Mouse (Mus musculus): Measurements from ENCODE around the gene Usp34. TPM values are rescaled to one million over a fixed set of nuclear protein-coding genes. Genes with fewer than 3 reads are reported as not detected.

The Usp34 gene
- total and polyA plus RNA-seq, 2 experiments from 2014 or later: 26.7 to 95.2 TPM

- no peak for DNase-seq (ENCODE audit: low spot score)
These were observed 65.8 kb downstream of the Usp34 start for GRCm38 (mm10) chr11:23372490-23372889.

GRCm38 (mm10) chr11:23380055-23380454, 73.4 kb downstream of the Usp34 start:
- Histone ChIP-seq H3K4me1 (ENCODE audit: insufficient read depth, low read length) (no peaks in the 10 kb centered on the region), H3K27ac (no peak overlapping the region), H3K27me3 (ENCODE audit: insufficient read depth, low read length) (no peaks in the 10 kb centered on the region), H3K9me3 (ENCODE audit: low read length) (no peaks in the 10 kb centered on the region), H3K4me2 (ENCODE audit: low read depth, low read length) (no peak overlapping the region), H3K9ac (replicated peaks; ENCODE audit: low read length) (no peak overlapping the region), H3K4me3 (ENCODE audit: low read length) (no peak overlapping the region), H3K36me3 (ENCODE audit: insufficient read depth, low read length) (peaks cover 19% of the 10 kb centered on the region; the same call in 1 of the 2 replicates)
- 93% methylated on average over 2 of the region's 2 CpGs for whole genome bisulfite sequencing
- TF ChIP-seq CTCF (IDR thresholded peaks at IDR 0.05; ENCODE audit: low read depth): no peak
- no peak for DNase-seq (ENCODE audit: low spot score)
- ATAC-seq: no peak

More at GRCm38 (mm10) chr11:23372490-23372889, 65.8 kb downstream of the Usp34 start:
- ATAC-seq: no peak
- H3K27ac ChIP-seq: no peak overlapping the region
- peaks cover 17% of the 10 kb centered on the region; the same call in 1 of the 2 replicates for H3K36me3 ChIP-seq (ENCODE audit: insufficient read depth, low read length)
- H3K4me3 ChIP-seq (ENCODE audit: low read length): no peak overlapping the region
- H3K4me1 ChIP-seq (ENCODE audit: insufficient read depth, low read length): no peaks in the 10 kb centered on the region
- H3K9ac ChIP-seq (replicated peaks; ENCODE audit: low read length): no peak overlapping the region
- H3K4me2 ChIP-seq (ENCODE audit: low read depth, low read length): no peak overlapping the region
- no peaks in the 10 kb centered on the region for H3K9me3 ChIP-seq (ENCODE audit: low read length)
- no peaks in the 10 kb centered on the region for H3K27me3 ChIP-seq (ENCODE audit: insufficient read depth, low read length)
- no peak for TF ChIP-seq CTCF (IDR thresholded peaks at IDR 0.05; ENCODE audit: low read depth)

GRCm38 (mm10) chr11:23380595-23380994, 73.9 kb downstream of the Usp34 start:
- no peak for TF ChIP-seq CTCF (IDR thresholded peaks at IDR 0.05; ENCODE audit: low read depth)
- ATAC-seq (no peak), DNase-seq (ENCODE audit: low spot score) (no peak)
- no peak overlapping the region for H3K4me3 ChIP-seq (ENCODE audit: low read length)
- H3K9me3 ChIP-seq (ENCODE audit: low read length): no peaks in the 10 kb centered on the region
- H3K36me3 ChIP-seq (ENCODE audit: insufficient read depth, low read length): peaks cover 14% of the 10 kb centered on the region; the same call in 1 of the 2 replicates
- no peaks in the 10 kb centered on the region for H3K4me1 ChIP-seq (ENCODE audit: insufficient read depth, low read length)
- 87% methylated on average over 3 of the region's 3 CpGs for WGBS
- no peak overlapping the region for H3K9ac ChIP-seq (replicated peaks; ENCODE audit: low read length)
- no peak overlapping the region for H3K4me2 ChIP-seq (ENCODE audit: low read depth, low read length)
- no peak overlapping the region for H3K27ac ChIP-seq
- no peaks in the 10 kb centered on the region for H3K27me3 ChIP-seq (ENCODE audit: insufficient read depth, low read length)

- no peak overlapping the region for H3K4me2 ChIP-seq (ENCODE audit: low read depth, low read length)
- no peak overlapping the region for H3K9ac ChIP-seq (replicated peaks; ENCODE audit: low read length)
- ATAC-seq: no peak
- no peaks in the 10 kb centered on the region for H3K9me3 ChIP-seq (ENCODE audit: low read length)
- DNase-seq (ENCODE audit: low spot score): no peak
- H3K27me3 ChIP-seq (ENCODE audit: insufficient read depth, low read length): no peaks in the 10 kb centered on the region
- TF ChIP-seq CTCF (IDR thresholded peaks at IDR 0.05; ENCODE audit: low read depth): no peak
- H3K36me3 ChIP-seq (ENCODE audit: insufficient read depth, low read length): peaks cover 11% of the 10 kb centered on the region; the same call in 1 of the 2 replicates
- WGBS: 89% methylated on average over 1 of the region's 1 CpGs
- H3K27ac ChIP-seq: no peak overlapping the region
- no peak overlapping the region for H3K4me3 ChIP-seq (ENCODE audit: low read length)
- H3K4me1 ChIP-seq (ENCODE audit: insufficient read depth, low read length): no peaks in the 10 kb centered on the region
These were observed 76.1 kb downstream of the Usp34 start for GRCm38 (mm10) chr11:23382787-23383186.

GRCm38 (mm10) chr11:23389649-23390048, 83.0 kb downstream of the Usp34 start:
- no peak for ATAC-seq
- Histone ChIP-seq H3K4me3 (ENCODE audit: low read length) (no peak overlapping the region), H3K4me2 (ENCODE audit: low read depth, low read length) (no peak overlapping the region), H3K27ac (no peak overlapping the region), H3K9me3 (ENCODE audit: low read length) (no peaks in the 10 kb centered on the region), H3K36me3 (ENCODE audit: insufficient read depth, low read length) (peaks cover 12% of the 10 kb centered on the region; the same call in 1 of the 2 replicates), H3K27me3 (ENCODE audit: insufficient read depth, low read length) (no peaks in the 10 kb centered on the region), H3K4me1 (ENCODE audit: insufficient read depth, low read length) (no peaks in the 10 kb centered on the region), H3K9ac (replicated peaks; ENCODE audit: low read length) (no peak overlapping the region)
- DNase-seq (ENCODE audit: low spot score): no peak
- WGBS: 94% methylated on average over 1 of the region's 1 CpGs
- TF ChIP-seq CTCF (IDR thresholded peaks at IDR 0.05; ENCODE audit: low read depth): no peak

GRCm38 (mm10) chr11:23392567-23392966, 85.9 kb downstream of the Usp34 start:
- no peak for ATAC-seq
- TF ChIP-seq CTCF (IDR thresholded peaks at IDR 0.05; ENCODE audit: low read depth): no peak
- Histone ChIP-seq H3K4me1 (ENCODE audit: insufficient read depth, low read length) (no peaks in the 10 kb centered on the region), H3K27me3 (ENCODE audit: insufficient read depth, low read length) (no peaks in the 10 kb centered on the region), H3K4me2 (ENCODE audit: low read depth, low read length) (no peak overlapping the region), H3K9ac (replicated peaks; ENCODE audit: low read length) (no peak overlapping the region), H3K36me3 (ENCODE audit: insufficient read depth, low read length) (peaks cover 18% of the 10 kb centered on the region), H3K4me3 (ENCODE audit: low read length) (no peak overlapping the region), H3K9me3 (ENCODE audit: low read length) (no peaks in the 10 kb centered on the region), H3K27ac (no peak overlapping the region)
- DNase-seq (ENCODE audit: low spot score): no peak

GRCm38 (mm10) chr11:23396608-23397007, 89.9 kb downstream of the Usp34 start:
- H3K9ac ChIP-seq (replicated peaks; ENCODE audit: low read length): no peak overlapping the region
- H3K36me3 ChIP-seq (ENCODE audit: insufficient read depth, low read length): peaks cover 11% of the 10 kb centered on the region
- no peaks in the 10 kb centered on the region for H3K27me3 ChIP-seq (ENCODE audit: insufficient read depth, low read length)
- no peak overlapping the region for H3K4me2 ChIP-seq (ENCODE audit: low read depth, low read length)
- no peak overlapping the region for H3K4me3 ChIP-seq (ENCODE audit: low read length)
- H3K9me3 ChIP-seq (ENCODE audit: low read length): no peaks in the 10 kb centered on the region
- no peak for TF ChIP-seq CTCF (IDR thresholded peaks at IDR 0.05; ENCODE audit: low read depth)
- H3K4me1 ChIP-seq (ENCODE audit: insufficient read depth, low read length): no peaks in the 10 kb centered on the region
- H3K27ac ChIP-seq: no peak overlapping the region
- DNase-seq (ENCODE audit: low spot score) (no peak), ATAC-seq (no peak)
- WGBS: 98% methylated on average over 4 of the region's 4 CpGs
